Mouse (Mus musculus) cerebellum, adult 2 months (tissue): Measurements from ENCODE around the gene Cbx2. TPM values are rescaled to one million over a fixed set of nuclear protein-coding genes. Genes with fewer than 3 reads are reported as not detected.
A peak's percentile ranks its signal among the peaks of the same experiment; 100 is the strongest.

ENCODE experiments used
- DNase-seq, 2 experiments: peaks; one replicate each; pipeline ENCODE4 v3.0.0; 2021
- H3K27ac ChIP-seq: fragments of 200-500 bp; 2 replicates; pipeline ENCODE4 v1.5.1; 2012; ENCODE audit warnings: low read length, control low read depth, inconsistent platforms; ENCODE audit not compliant: insufficient read depth
- H3K27me3 ChIP-seq: fragments of 200-500 bp; 2 replicates; pipeline ENCODE4 v1.6.1; 2012; ENCODE audit warnings: inconsistent platforms, mild to moderate bottlenecking, low read length, moderate library complexity; ENCODE audit not compliant: control insufficient read depth, insufficient read depth
- H3K4me1 ChIP-seq: fragments of 200-500 bp; 2 replicates; pipeline ENCODE4 v1.6.1; 2011; ENCODE audit warnings: low read length; ENCODE audit not compliant: control insufficient read depth, insufficient read depth
- H3K4me3 ChIP-seq: fragments of 200-500 bp; replicated peaks from 2 replicates; pipeline ENCODE3; 2011; ENCODE audit warnings: mild to moderate bottlenecking, low read depth, low read length, control low read depth; ENCODE audit not compliant: insufficient read depth
- CTCF ChIP-seq: fragments of 200-500 bp; IDR thresholded peaks from 2 replicates; pipeline ENCODE4 v1.5.1; 2011; ENCODE audit warnings: low read depth, mild to moderate bottlenecking, control low read depth, low read length, moderate library complexity, borderline replicate concordance; ENCODE audit not compliant: insufficient read depth
- POLR2A ChIP-seq: fragments of 200-500 bp; IDR thresholded peaks from 2 replicates; pipeline ENCODE4 v1.6.1; 2011; ENCODE audit warnings: low read length, control low read depth, borderline replicate concordance; ENCODE audit not compliant: insufficient read depth
- whole genome bisulfite sequencing: fragments of 180-500 bp; shearing (Covaris S2); methylation state at CpG from one replicate; pipeline ENCODE4 v1.1.7; 2018; 5-methylcytosine and 5-hydroxymethylcytosine counted together
- polyA plus RNA-seq: library from polyadenylated mRNA; depleted of rRNA; stranded (reverse); fragments of >200 nt; gene quantifications from 2 replicates; pipeline ENCODE4 v1.2.3, GENCODE M21; 2012

The Cbx2 gene
- polyA plus RNA-seq, 1 experiment, result 4.1 TPM

DNA sequence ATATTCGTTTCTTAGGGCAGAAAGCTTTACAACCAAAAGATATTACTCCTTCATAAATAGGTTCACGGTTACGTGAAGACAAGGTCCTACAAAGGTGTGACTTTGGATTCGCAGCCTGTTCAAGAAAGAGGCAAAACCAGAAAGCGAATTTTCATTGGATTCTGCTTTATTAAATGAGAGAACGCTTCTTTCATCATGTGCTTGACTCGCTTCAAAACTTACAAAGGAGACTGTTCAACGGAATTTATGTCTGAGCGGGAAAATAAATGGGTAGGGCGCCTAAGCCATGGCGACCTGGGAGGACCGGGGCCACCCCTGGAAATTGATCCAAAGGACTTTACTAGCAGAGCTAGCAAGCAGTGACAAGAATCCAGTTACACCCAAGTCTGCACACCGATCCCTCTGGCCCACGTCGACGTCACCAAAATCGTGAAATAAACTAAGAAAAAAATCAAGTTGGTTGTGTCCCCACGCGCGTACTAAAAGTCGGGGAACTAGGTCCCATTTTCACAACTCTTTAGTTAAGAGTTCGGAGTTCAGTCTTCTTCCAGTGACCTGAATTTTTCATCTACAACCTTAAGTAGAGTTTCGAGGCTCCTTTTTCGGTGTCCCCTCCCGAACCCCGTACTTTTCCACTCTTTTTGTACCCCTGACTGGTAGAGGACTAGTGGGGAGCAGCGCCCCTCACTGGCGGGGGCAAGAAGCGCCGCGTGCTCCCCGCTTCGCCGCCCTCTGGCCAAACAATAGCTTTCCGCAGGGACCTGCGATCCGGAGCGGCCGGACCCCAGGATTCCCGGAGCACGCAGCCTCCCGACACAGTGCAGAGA, 481 bp upstream of the Cbx2 start:
- no peaks in the 10 kb centered on the region for H3K27me3 ChIP-seq
- peak overlapping the region; percentile 51 for H3K4me3 ChIP-seq
- DNase-seq, result no peak
- no peak overlapping the region for H3K27ac ChIP-seq
- peaks cover 9% of the 10 kb centered on the region; the same call in 1 of the 2 replicates for H3K4me1 ChIP-seq
- 9% methylated on average over 42 of the region's 42 CpGs for WGBS
- TF ChIP-seq CTCF (peak; percentile 36; the same call in 1 of the 2 replicates), POLR2A (no peak)

DNA sequence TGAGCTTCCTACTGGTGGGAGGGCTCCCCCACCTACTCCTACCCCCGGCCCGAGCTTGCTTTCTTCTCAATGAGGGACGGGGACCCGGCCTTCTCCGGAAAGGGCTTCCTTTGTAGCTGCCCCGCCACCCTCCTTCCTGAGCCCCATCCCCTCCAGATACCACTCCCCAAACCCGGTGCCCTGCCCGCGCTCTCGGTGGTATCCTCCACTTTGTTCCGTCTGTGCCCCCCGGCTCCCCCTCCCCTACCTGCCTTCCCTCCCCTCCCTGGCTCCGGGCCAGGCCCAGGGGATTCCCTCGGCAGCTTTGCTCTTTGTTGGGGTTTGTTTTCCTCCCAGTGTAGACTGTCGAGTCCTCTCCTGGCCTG, 836 bp downstream of the Cbx2 start:
- Histone ChIP-seq H3K27me3 (no peaks in the 10 kb centered on the region), H3K27ac (no peak overlapping the region), H3K4me1 (peaks cover 9% of the 10 kb centered on the region; the same call in 1 of the 2 replicates), H3K4me3 (peak overlapping the region; percentile 69)
- TF ChIP-seq CTCF (no peak), POLR2A (no peak)
- DNase-seq, result peak; percentile 32 to 41
- WGBS, result 2% methylated on average over 15 of the region's 15 CpGs

DNA sequence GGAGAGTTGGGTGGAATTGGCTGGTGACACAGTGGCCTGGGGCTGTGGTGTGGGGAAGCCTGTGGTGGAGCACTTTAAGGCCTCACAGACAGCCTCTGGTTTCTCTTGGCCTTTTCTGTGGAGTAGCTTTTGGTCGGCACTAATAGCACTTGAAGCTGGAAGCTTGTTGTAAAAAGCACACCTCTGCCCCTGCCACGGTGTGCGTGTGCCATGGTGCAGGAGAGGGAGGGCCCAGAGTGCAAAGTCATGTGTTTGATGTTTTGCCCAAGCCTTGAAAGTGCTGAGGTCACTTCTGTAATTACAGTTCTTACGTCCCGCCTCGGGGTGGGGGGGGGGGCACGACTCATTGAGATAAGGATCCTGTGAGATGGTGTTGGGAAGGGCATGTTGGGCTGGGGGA, 1.5 kb downstream of the Cbx2 start:
- H3K4me3 ChIP-seq, result no peak overlapping the region
- H3K27ac ChIP-seq, result no peak overlapping the region
- H3K27me3 ChIP-seq, result no peaks in the 10 kb centered on the region
- H3K4me1 ChIP-seq, result peaks cover 9% of the 10 kb centered on the region; the same call in 1 of the 2 replicates
- TF ChIP-seq POLR2A (no peak), CTCF (no peak)
- 45% methylated on average over 7 of the region's 7 CpGs for WGBS
- no peak for DNase-seq

DNA sequence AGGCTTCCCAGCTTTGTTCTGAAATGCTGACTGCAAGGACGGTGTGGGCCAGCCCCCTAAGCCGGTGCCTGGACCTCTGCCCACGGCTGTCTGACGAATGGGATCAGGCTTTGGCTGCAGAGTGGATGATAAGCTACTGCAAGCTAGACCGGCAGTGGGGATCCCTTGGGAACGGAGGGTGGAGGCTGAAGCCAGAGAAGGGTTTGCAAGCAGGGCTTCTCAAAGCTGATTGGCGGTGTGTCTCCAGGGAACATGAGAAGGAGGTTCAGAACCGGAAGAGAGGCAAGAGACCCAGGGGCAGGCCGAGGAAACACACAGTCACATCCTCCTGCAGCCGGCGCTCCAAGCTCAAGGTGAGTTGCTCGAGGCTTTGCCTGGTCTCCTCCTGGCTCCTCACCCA, 3.4 kb downstream of the Cbx2 start:
- Histone ChIP-seq H3K4me1 (peaks cover 9% of the 10 kb centered on the region; the same call in 1 of the 2 replicates), H3K27me3 (no peaks in the 10 kb centered on the region), H3K27ac (no peak overlapping the region), H3K4me3 (no peak overlapping the region)
- DNase-seq, result no peak
- 49% methylated on average over 12 of the region's 12 CpGs for WGBS
- no peak for TF ChIP-seq CTCF
- no peak for TF ChIP-seq POLR2A

DNA sequence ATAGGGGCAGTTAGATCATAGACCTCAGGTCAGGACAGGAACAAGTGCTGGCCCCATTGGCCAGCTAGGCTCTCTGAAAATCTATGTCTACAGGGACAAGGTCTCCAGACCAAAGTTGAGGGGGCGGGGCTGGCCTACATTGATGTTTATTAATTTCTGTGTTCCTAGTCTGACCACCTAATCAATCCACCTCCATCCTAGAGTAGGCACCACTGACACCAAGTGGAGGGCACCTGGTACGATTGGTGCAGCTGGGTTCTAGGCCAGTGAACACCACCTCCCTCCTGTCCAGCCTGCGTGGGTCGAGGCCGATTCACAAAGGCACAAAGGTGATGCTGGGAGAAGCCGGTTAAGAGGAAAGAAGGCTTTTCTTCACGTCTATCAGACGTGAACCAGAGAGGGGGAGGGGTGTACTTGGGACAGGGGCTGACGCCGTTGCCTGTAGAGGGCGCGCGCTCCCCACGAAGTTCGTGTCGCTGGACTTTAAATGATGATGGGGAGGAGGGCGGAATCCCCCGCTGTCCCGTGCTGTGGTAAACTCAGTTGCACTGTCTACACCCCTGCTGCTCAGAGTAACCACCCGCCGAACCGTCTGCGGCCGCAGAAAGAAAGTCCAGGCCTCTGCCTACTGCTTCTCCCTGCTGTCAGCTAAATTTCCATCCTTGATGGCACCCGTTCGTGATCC, 11.3 kb downstream of the Cbx2 start:
- Histone ChIP-seq H3K27me3 (no peaks in the 10 kb centered on the region; the same call in 1 of the 2 replicates), H3K27ac (no peak overlapping the region), H3K4me3 (no peak overlapping the region), H3K4me1 (peaks cover 4% of the 10 kb centered on the region)
- TF ChIP-seq POLR2A, result no peak
- TF ChIP-seq CTCF, result peak; percentile 84
- WGBS, result 8% methylated on average over 26 of the region's 26 CpGs
- peak; percentile 73 to 82 for DNase-seq

DNA sequence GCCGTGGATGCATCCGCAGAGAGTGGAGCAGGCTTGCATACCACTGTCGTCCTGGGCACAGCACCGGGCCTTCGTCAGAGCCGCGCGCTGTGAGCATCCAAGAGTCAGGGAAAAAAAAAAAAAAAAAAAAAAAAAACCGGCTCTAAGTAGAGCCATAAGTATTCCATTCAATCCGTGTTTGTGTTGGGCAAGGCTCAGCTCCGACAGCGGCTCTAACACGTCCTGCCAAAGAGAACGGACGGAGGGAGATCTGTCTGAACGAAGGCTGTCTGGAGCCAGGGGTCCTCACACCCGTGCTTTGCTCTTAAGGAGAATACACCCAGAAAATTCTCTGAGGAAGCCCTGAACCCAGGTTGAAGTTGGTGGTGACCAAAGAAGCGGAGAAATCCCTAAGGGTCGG, 11.9 kb downstream of the Cbx2 start:
- Histone ChIP-seq H3K4me1 (peaks cover 7% of the 10 kb centered on the region), H3K4me3 (no peak overlapping the region), H3K27ac (no peak overlapping the region), H3K27me3 (no peaks in the 10 kb centered on the region; the same call in 1 of the 2 replicates)
- no peak for DNase-seq
- TF ChIP-seq POLR2A (no peak), CTCF (no peak)
- WGBS, result 58% methylated on average over 19 of the region's 19 CpGs

DNA sequence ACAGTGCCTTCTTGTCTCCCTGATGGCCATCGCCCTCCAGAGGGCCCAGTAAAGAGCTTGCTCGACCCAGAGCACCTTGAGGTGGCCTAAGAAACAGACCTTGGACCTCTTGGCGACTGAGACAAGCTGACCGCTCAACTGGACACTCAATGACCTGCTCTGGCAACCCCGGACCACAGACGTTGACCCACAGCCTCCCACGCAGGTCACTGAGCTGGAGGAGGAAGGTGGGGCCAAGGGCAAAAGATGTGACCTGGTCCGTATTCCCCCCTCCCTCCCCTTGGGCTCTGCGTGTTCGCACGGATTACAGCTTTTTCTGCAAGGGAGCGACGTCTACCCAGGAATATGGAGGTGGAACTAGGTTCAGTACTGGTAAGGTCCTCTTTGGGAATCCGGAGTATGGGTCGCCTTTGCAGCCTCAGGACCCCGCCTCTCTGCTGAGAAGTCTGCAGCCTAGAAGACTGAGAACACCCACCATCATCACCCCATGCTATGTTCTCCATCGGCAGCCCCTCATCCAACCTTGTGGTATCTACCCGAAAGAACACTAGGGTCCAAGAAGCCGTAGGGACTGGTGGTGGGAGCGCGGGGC, 12.4 kb downstream of the Cbx2 start:
- Histone ChIP-seq H3K27ac (no peak overlapping the region), H3K27me3 (no peaks in the 10 kb centered on the region; the same call in 1 of the 2 replicates), H3K4me1 (peaks cover 11% of the 10 kb centered on the region), H3K4me3 (no peak overlapping the region)
- no peak for TF ChIP-seq POLR2A
- TF ChIP-seq CTCF, result no peak
- 54% methylated on average over 21 of the region's 21 CpGs for WGBS
- DNase-seq, result no peak

DNA sequence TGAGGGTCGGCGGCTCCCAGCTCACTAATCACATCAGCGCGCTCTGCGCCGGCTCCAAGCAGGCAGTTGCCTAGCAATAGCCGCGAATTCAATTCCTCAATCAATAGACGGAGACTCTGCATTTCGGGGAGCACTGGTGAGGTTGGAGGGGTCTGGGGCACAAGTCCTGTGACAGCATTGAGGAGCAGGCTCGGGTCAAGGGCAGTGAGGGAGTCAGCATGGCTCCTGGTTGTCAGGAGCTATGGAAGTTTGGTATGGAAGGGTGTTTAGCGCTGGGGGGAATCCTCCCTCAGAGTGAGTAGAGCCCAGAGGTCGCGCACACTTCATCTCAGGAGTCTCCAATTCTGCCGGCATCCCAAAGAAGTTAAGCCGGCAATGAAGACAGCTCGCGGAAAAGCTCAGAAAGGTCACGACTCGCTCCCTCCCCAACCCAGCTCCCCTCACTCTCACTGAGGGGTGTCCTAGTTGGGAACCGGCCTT, 13.0 kb downstream of the Cbx2 start:
- no peaks in the 10 kb centered on the region; the same call in 1 of the 2 replicates for H3K27me3 ChIP-seq
- peaks cover 11% of the 10 kb centered on the region for H3K4me1 ChIP-seq
- TF ChIP-seq CTCF (no peak), POLR2A (no peak)
- H3K27ac ChIP-seq, result no peak overlapping the region
- H3K4me3 ChIP-seq, result no peak overlapping the region
- WGBS, result 72% methylated on average over 21 of the region's 21 CpGs
- DNase-seq, result no peak
